Mouse (Mus musculus) MEL (cell line): ENCODE data around the gene Rnf8.

ENCODE experiments used
- CTCF ChIP-seq, 3 experiments: IDR thresholded peaks in 2 of 3; conservative IDR thresholded peaks in 1 of 3; 2 replicates each; pipeline ENCODE4 v1.5.1; 2011 to 2012; ENCODE audit warnings: low read length in 3 of 3, low read depth in 2 of 3, mild to moderate bottlenecking in 2 of 3, improper control_type of control experiment in 1 of 3, inconsistent platforms in 1 of 3, mixed read lengths in 1 of 3, moderate library complexity in 1 of 3; ENCODE audit not compliant: control insufficient read depth in 1 of 3, insufficient read depth in 1 of 3, poor library complexity in 1 of 3, severe bottlenecking in 1 of 3
- MAX ChIP-seq: IDR thresholded peaks from 2 replicates; pipeline ENCODE4 v1.6.1; 2011; ENCODE audit warnings: low read length, improper control_type of control experiment

DNA sequence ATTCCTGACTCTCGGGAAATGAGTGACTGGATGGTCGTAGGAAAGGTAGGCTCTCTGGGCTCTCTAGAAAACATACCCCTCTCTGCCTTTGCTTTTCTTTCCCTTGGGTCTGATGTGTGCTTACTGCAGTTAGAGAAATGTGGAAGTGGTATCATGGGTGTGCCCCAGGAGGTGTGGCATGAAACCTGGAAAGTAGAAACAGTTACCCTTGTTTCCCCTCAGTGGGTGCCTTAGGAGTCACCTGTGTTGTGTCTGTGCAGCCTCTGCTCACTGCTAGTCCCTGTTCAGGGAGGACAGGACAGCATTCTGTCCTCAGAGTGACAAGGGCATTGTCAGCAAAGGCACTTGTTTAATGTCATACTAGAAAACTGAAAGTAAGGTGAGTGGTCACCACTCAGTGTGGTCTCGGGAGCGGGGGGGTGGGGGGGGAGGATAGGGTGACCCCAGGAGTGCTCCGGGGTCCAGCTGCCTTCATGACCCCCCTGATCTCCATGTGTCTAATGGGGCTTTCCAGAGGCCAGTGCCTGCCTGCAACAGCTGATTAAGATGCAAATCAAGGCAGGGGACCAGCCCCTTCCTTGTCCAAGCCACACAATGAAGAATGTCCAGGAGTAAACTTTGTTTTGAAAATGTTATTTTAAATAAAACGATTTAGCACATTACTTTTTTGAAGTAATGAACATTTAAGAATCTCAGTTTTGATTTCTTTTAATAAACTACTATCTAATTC, 64.6 kb downstream of the Rnf8 start:
- TF ChIP-seq CTCF (IDR thresholded peaks at IDR 0.05 in 2 of 3, conservative IDR thresholded peaks at IDR 0.05 in 1 of 3; ENCODE audit: control insufficient read depth in 1 of 3, insufficient read depth in 1 of 3, low read depth in 2 of 3, low read length in 3 of 3, poor library complexity in 1 of 3, severe bottlenecking in 1 of 3) (no peak), MAX (no peak)
